Mouse (Mus musculus) spleen, postnatal 36 days (tissue): ENCODE measurements around the gene Hip1r.

Source experiments
- DNase-seq, 2 experiments: peaks; one replicate each; pipeline ENCODE4 v3.0.0; 2022; ENCODE audit warnings: low spot score in 2 of 2, mixed read lengths in 1 of 2

Hip1r gene

DNA sequence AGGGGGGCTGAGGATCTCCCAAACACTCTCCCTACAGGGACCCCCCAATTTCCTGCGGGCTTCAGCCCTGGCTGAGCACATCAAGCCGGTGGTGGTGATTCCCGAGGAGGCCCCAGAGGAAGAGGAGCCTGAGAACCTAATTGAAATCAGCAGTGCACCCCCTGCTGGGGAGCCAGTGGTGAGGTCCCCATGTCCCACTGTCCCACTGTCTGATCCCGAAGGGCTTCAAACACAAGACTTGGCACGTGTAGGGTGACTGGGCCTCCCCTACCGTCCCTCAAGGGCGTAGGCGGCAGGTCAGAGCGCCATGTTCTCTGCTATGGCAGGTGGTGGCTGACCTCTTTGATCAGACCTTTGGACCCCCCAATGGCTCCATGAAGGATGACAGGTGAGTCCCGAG is 22.8 kb downstream of the Hip1r start:
- DNase-seq = no peak

GRCm38 (mm10) chr5:123996695-123997094 is 23.3 kb downstream of the Hip1r start:
- no peak for DNase-seq

- no peak for DNase-seq
Observed at GRCm38 (mm10) chr5:123997211-123997751, 23.9 kb downstream of the Hip1r start.

- DNase-seq = no peak
Observed at GRCm38 (mm10) chr5:123997811-123998210, 24.4 kb downstream of the Hip1r start.

DNA sequence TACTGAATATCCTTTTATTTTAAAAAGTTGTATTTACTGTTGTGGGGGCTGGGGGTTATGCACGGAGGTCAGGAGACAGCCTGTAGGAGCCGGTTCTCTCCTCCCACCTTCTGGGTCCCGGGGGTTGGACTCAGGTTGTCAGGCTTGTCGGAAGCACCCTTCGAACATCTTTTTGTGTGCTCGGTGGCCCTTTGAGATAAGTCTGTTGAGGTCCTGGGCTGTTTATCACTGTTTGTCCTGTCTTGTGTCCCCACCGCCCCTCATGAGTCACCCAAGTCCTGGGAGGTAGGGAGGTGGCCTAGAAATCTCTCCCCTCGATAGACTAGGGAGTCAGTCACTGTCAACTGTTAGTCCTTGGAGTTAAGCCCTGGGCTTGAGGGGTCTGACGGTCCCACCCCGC is 24.9 kb downstream of the Hip1r start:
- DNase-seq = no peak

- peak; percentile 75 to 85 for DNase-seq
Observed at GRCm38 (mm10) chr5:124000824-124001223, 27.4 kb downstream of the Hip1r start.

DNA sequence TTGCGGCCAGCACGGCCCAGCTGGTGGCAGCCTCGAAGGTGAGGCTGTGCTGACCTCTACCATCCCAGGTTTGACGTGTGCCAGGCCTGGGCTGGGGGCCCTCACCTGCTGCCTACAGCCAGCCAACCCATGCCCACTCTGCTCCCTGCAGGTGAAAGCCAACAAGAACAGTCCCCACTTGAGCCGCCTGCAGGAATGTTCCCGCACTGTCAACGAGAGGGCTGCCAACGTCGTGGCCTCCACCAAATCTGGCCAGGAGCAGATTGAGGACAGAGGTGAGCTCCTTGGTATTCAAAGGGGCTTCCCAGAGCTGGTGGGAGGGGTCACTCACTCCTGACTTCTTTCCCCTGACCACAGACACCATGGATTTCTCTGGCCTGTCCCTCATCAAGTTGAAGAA is 27.8 kb downstream of the Hip1r start:
- DNase-seq = no peak

DNA sequence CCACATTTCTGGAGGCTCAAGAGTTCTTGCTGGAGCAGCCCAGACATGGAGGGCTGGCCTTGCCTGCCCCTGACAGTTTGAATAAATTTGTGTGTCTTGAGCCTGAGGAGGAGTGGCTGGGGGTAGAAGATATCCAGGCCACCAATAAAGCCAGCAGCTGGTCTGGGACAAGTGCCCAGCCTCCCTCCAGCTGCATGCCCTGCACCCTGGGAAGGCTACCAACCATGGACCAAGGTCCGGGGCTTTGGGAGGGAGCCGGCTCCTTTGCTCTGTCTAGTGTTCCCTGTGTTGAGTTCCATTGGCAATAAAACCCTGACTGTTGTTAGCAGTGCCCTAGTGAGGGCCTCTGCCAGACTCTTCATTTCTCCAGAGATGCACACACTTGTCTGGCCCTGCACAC is 29.4 kb downstream of the Hip1r start:
- DNase-seq = no peak

GRCm38 (mm10) chr5:124003375-124003774 is 29.9 kb downstream of the Hip1r start:
- no peak for DNase-seq

DNA sequence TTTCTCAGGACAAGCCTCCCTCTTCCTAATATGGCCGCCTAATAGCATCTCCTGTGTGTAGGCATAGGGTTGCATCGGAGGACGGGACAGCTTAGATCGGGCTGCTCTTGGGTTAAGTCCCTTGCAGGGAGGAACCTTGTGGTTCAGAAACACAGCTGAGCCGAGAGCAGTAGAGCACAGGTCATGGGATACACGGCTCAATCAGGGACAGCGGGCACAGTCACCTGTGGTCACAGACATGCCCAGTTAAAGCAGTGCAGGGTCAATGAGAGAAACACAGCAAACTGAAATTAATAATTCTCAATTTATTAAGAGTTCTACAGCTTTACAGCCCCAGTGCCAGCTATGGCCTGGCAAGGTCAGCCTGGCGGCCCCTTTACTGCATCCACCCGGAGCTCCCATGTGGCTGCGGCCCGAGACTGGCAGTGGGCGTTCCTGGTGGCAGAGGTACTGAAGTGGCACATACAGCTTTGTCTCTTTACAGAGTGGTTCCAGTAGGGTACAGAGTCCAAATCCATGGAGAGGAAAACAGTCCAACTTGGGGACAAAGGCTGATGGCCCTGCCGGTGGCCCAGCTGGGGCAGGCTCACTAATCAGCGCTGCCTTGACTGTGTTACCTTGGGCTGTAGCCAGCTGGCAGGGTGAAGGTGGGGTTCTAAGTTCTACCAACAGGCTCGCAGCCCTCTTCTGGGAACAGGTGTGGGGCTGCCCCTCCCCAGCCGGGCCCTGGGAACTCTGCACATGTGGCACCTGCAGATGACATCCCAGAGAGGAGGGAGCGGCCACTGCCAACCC is 31.1 kb downstream of the Hip1r start:
- DNase-seq = no peak

- DNase-seq = no peak
Observed at GRCm38 (mm10) chr5:124005151-124005500, 31.7 kb downstream of the Hip1r start.

DNA sequence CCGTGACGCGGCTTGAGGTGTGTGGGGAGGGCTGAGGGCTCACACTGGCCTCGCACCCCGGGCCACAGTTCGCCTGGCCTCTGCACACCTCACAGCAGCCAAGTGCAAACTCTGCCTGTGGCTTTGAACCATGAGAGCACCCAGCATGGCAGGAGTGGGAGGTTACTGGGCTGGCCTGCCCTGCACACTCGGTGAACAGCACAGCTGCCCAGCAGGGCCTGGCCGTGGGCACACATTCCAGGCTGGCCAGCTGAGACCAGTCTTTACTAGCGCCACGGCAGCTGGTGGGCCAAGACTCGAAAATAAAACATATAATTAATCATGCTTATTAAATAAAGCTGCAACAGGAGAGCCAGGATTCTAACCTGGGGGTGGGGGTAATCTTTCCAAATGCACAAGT is 32.2 kb downstream of the Hip1r start:
- DNase-seq = no peak

DNA sequence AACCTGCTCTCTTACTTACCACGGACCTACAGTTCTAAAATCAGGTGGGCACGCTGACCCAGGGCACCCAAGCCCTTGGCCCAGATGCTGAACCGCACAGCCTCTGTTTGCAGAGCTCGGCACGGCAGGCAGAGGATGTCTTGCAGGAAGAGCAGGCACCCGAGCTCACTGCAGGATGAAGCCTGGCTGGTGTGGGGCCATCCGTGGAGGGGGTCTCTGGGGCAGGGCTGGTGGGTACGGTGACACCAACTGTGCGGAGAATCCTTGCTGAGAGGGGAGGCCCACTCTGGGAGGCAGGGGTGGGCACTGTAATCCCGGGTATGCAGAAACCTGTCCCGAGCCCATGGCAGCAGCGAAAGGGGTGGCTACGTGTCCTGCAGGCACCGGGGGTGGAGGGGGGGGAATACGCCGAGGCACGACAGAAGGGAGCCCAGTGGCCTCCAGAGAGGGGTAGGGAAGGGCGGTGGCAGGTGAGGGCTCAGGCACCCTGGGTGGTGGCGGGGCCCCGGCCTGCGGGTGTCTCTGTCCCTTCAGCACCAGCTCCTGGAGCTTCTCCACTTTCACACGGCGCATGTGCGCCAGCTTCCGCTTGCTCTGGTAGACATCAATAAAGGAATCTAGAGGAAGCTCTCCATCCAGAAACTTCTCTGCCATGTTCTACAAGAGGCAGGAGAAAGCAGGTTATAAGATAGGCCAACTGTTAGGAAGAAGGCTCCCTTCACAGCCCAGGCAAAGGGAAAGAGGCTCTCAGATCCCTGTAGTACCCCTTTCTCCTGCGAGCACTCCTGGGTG is 32.9 kb downstream of the Hip1r start:
- DNase-seq = no peak

- no peak for DNase-seq
Observed at GRCm38 (mm10) chr5:124006891-124007491, 33.6 kb downstream of the Hip1r start.

- DNase-seq = no peak
Observed at GRCm38 (mm10) chr5:124010077-124010476, 36.6 kb downstream of the Hip1r start.

DNA sequence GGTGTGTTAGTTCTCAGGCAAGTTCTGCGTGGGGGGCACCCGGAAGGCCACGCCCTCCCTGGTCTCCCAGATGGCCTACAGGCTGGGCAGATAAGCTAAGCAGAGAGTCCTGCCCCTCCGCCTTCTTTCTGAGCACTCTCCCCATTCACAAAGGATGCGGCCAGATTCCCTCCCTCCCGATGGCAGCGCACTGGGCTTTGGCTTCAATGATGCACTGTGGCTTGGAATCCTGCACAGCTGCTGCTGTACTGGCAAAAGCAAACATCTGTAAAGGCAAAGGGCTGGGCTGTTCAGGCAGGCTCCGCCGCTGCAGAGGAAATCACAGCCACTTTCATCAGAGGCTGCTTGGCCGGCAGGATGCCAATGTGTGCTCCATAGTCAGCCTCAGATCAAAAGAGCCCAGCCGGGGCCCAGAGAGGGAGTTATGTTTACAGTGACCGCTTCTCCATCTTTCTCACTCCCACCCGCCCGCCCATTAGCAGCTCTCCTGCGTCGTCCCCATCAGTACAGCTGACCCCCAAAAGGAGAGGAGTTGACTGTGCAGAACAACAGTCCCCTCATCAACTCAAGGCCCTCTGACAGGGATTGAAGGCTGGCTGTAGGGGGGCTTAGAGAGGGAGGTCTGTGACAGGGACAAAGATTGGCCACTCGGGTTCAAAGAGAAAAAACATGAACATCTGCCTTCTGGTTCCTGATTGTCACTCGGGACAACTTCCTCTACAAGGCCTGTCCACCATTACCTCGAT is 37.7 kb downstream of the Hip1r start:
- no peak for DNase-seq

DNA sequence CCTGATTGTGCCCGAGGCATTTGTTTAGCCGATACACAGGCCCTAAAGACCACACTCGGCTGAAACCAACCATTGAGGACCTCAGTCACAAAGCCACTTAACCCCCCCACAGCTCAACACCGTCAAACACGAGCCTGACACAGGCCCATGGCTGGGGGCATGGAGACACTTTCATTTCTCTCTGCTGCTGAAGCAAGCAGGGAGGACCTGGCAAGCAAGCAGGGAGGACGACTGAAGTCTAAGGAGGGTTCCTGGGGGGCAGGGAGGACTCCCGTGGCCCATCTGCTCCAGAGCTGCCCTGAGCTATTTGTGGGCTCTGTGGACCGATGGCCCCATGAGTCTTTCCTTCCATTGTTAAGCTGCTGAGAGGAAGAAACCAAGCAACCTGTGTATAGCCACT is 38.5 kb downstream of the Hip1r start:
- peak; percentile 64 to 66 for DNase-seq

- DNase-seq = no peak
Observed at GRCm38 (mm10) chr5:124012885-124013284, 39.5 kb downstream of the Hip1r start.

GRCm38 (mm10) chr5:124013747-124014146 is 40.3 kb downstream of the Hip1r start:
- peak in 1 of 2 experiments; percentile 29 for DNase-seq

GRCm38 (mm10) chr5:124014180-124014579 is 40.8 kb downstream of the Hip1r start:
- no peak for DNase-seq

GRCm38 (mm10) chr5:124014791-124015251 is 41.4 kb downstream of the Hip1r start:
- peak; percentile 67 to 74 for DNase-seq

- no peak for DNase-seq
Observed at GRCm38 (mm10) chr5:124015727-124016126, 42.3 kb downstream of the Hip1r start.
